Comparison of ENCODE assay signal across 25 mouse cellular contexts in the genomic region with DNA sequence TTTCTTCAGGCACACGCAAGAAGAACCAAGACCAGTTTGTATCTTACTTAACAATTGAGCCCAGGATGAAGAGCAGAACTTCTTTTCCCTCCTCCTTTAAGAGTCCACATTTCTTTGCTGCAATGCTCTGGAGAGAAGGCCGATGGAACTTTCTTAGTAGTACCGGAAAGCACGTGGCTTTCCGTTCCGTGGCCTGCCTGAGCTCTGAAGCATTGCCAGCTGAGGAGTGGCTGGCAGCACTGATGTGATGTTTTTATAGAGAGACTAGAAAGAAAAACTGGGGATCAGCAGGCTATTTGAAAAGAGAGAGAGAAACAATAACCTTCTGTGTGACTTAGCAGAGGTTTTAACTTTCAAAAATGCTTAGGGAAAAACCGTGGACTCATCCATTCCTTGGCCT.
"Had no signal": no experiment of that assay in that cellular context is flagged by ENCODE, and none has a peak within 500 bp of the region (broad histone marks: within the 10 kb centered on the region; RNA-seq: fewer than 3 reads in every experiment).

No protein-coding gene starts in this region.

- H3K27ac ChIP-seq: kidney, embryonic 15.5 days; left cerebral cortex, adult 2 months; limb, embryonic 15.5 days; liver, embryonic 14.5 days; macrophage; midbrain, embryonic 10.5 days; midbrain, embryonic 13.5 days; neural tube, embryonic 13.5 days; stomach, embryonic 15.5 days had no signal

- H3K4me3 ChIP-seq: kidney, embryonic 15.5 days; left cerebral cortex, adult 2 months; limb, embryonic 15.5 days; megakaryocyte, embryonic 14.5 days; midbrain, embryonic 10.5 days; midbrain, embryonic 13.5 days; myocyte; neural tube, embryonic 13.5 days; stomach, embryonic 15.5 days had no signal

- H3K4me2 ChIP-seq: kidney, embryonic 15.5 days; limb, embryonic 15.5 days; liver, embryonic 11.5 days; lung, embryonic 14.5 days; midbrain, embryonic 13.5 days; neural tube, embryonic 13.5 days; stomach, embryonic 15.5 days had no signal

- H3K27me3 ChIP-seq: kidney, embryonic 15.5 days; limb, embryonic 15.5 days; midbrain, embryonic 13.5 days; neural tube, embryonic 13.5 days; stomach, embryonic 15.5 days had no signal

- H3K36me3 ChIP-seq: kidney, embryonic 15.5 days; limb, embryonic 15.5 days; midbrain, embryonic 10.5 days; midbrain, embryonic 13.5 days; neural tube, embryonic 13.5 days; stomach, embryonic 15.5 days had no signal

- ATAC-seq: liver, postnatal 0 days; lung, postnatal 0 days; midbrain, embryonic 13.5 days; midbrain, embryonic 16.5 days had no signal

- H3K9ac ChIP-seq: kidney, embryonic 15.5 days; limb, embryonic 15.5 days; liver, embryonic 14.5 days; liver, postnatal 0 days; lung, embryonic 14.5 days; midbrain, embryonic 13.5 days; neural tube, embryonic 13.5 days; stomach, embryonic 15.5 days had no signal

- H3K4me1 ChIP-seq: kidney, embryonic 15.5 days; limb, embryonic 15.5 days; megakaryocyte, embryonic 14.5 days; midbrain, embryonic 10.5 days; midbrain, embryonic 13.5 days; neural tube, embryonic 13.5 days; stomach, embryonic 15.5 days had no signal

- DNase-seq: kidney, adult 8-10 months; kidney, postnatal 10 days; kidney, postnatal 36 days; layer of hippocampus, postnatal 36 days; left cerebral cortex, postnatal 4 days; liver, postnatal 0 days; lung, embryonic 14.5 days; retina, postnatal 1 day; right cerebral cortex, postnatal 4 days; spleen, adult 18-20 months; thymus, postnatal 25 days had no signal

- H3K9me3 ChIP-seq: kidney, embryonic 15.5 days; limb, embryonic 15.5 days; midbrain, embryonic 10.5 days; midbrain, embryonic 13.5 days; stomach, embryonic 15.5 days had no signal
